Mouse (Mus musculus) left cerebral cortex, adult 9 months (tissue): ENCODE data around the gene Hoxd11.

Experiments used
- DNase-seq, 2 experiments: peaks; one replicate each; pipeline ENCODE4 v3.0.0; 2022; ENCODE audit warnings: low spot score in 2 of 2

Hoxd11 gene

GRCm38 (mm10) chr2:74728303-74728680, 48.9 kb downstream of the Hoxd11 start:
- DNase-seq = no peak

- no peak for DNase-seq
Observed at GRCm38 (mm10) chr2:74730331-74730730, 51.0 kb downstream of the Hoxd11 start.

GRCm38 (mm10) chr2:74731055-74731454, 51.7 kb downstream of the Hoxd11 start:
- no peak for DNase-seq

- no peak for DNase-seq
Observed at GRCm38 (mm10) chr2:74731799-74732512, 52.6 kb downstream of the Hoxd11 start.

GRCm38 (mm10) chr2:74732513-74733316, 53.4 kb downstream of the Hoxd11 start:
- DNase-seq = no peak

- DNase-seq = no peak
Observed at GRCm38 (mm10) chr2:74733317-74733661, 53.9 kb downstream of the Hoxd11 start.

- DNase-seq = no peak
Observed at GRCm38 (mm10) chr2:74733765-74734164, 54.4 kb downstream of the Hoxd11 start.

GRCm38 (mm10) chr2:74734451-74734850, 55.1 kb downstream of the Hoxd11 start:
- no peak for DNase-seq

GRCm38 (mm10) chr2:74734996-74735811, 55.8 kb downstream of the Hoxd11 start:
- DNase-seq = no peak

- DNase-seq = no peak
Observed at GRCm38 (mm10) chr2:74735851-74736687, 56.7 kb downstream of the Hoxd11 start.
